Mouse (Mus musculus) CH12.LX (cell line): ENCODE data around the gene Iba57. TPM values are rescaled to one million over a fixed set of nuclear protein-coding genes. Genes with fewer than 3 reads are reported as not detected.

Source experiments
- DNase-seq: peaks from one replicate; pipeline ENCODE4 v3.0.0-alpha.2; 2013; ENCODE audit errors: extremely low read depth
- H3K27ac ChIP-seq: 2 replicates; pipeline ENCODE4 v1.5.1; 2012; ENCODE audit warnings: low read depth, mild to moderate bottlenecking, control low read depth, moderate library complexity; ENCODE audit not compliant: insufficient read depth
- H3K27me3 ChIP-seq: replicated peaks from 2 replicates; pipeline ENCODE3; 2012; ENCODE audit warnings: inconsistent platforms
- H3K36me3 ChIP-seq, 2 experiments: replicated peaks in 1 of 2; 2 replicates each; pipeline versions ENCODE3 to v1.6.1; 2012; ENCODE audit warnings: inconsistent platforms in 1 of 2, low read length in 1 of 2, mild to moderate bottlenecking in 1 of 2, mixed read lengths in 1 of 2, moderate library complexity in 1 of 2; ENCODE audit not compliant: control insufficient read depth in 1 of 2, insufficient read depth in 1 of 2
- H3K4me1 ChIP-seq, 2 experiments: 2 replicates each; pipeline ENCODE4 v1.6.1; 2012; ENCODE audit warnings: inconsistent platforms in 1 of 2, moderate library complexity in 1 of 2; ENCODE audit not compliant: insufficient read depth in 2 of 2, control insufficient read depth in 1 of 2
- H3K4me2 ChIP-seq: 2 replicates; pipeline ENCODE4 v1.6.1; 2012; ENCODE audit warnings: low read depth, mild to moderate bottlenecking, control low read depth; ENCODE audit not compliant: poor library complexity, insufficient read depth, severe bottlenecking
- H3K4me3 ChIP-seq, 3 experiments: fragments of 150-350 bp in 1 of 3; sonication (generic) in 1 of 3; replicated peaks in 1 of 3; 2 replicates each; pipeline versions ENCODE3 to v1.5.1; 2011 to 2012; ENCODE audit warnings: low read depth in 2 of 3, low read length in 2 of 3, mild to moderate bottlenecking in 2 of 3, moderate library complexity in 2 of 3, control low read depth in 1 of 3, improper control_type of control experiment in 1 of 3, inconsistent platforms in 1 of 3, mixed read lengths in 1 of 3; ENCODE audit not compliant: poor library complexity in 1 of 3
- H3K79me2 ChIP-seq: replicated peaks from 2 replicates; pipeline ENCODE4 v1.6.1; 2012; ENCODE audit warnings: mild to moderate bottlenecking, moderate library complexity; ENCODE audit not compliant: control insufficient read depth, poor library complexity, insufficient read depth, severe bottlenecking; ENCODE audit errors: extremely low read depth
- H3K9ac ChIP-seq: 2 replicates; pipeline ENCODE4 v1.6.1; 2012; ENCODE audit warnings: low read depth, mild to moderate bottlenecking, control low read depth, moderate library complexity; ENCODE audit not compliant: insufficient read depth
- H3K9me3 ChIP-seq: replicated peaks from 2 replicates; pipeline ENCODE3; 2012; ENCODE audit warnings: low read length, inconsistent platforms, mixed read lengths
- BHLHE40 ChIP-seq: IDR thresholded peaks from 2 replicates; pipeline ENCODE4 v1.6.1; 2011; ENCODE audit warnings: mild to moderate bottlenecking, low read depth, low read length, improper control_type of control experiment
- CHD1 ChIP-seq: IDR thresholded peaks from 2 replicates; pipeline ENCODE4 v1.6.1; 2012; ENCODE audit warnings: low read depth, low read length, improper control_type of control experiment, inconsistent platforms
- EP300 ChIP-seq: IDR thresholded peaks from 2 replicates; pipeline ENCODE4 v1.6.1; 2011; ENCODE audit warnings: low read length, improper control_type of control experiment
- GABPA ChIP-seq: IDR thresholded peaks from 2 replicates; pipeline ENCODE4 v1.6.1; 2012; ENCODE audit warnings: low read depth, low read length, improper control_type of control experiment, inconsistent platforms; ENCODE audit not compliant: insufficient replicate concordance
- IRF4 ChIP-seq: IDR thresholded peaks from 2 replicates; pipeline ENCODE4 v1.6.1; 2014; ENCODE audit warnings: low read depth, mild to moderate bottlenecking, inconsistent platforms, low read length, improper control_type of control experiment
- MAFK ChIP-seq: IDR thresholded peaks from 2 replicates; pipeline ENCODE4 v1.6.1; 2011; ENCODE audit warnings: low read length, improper control_type of control experiment; ENCODE audit not compliant: insufficient replicate concordance
- MYC ChIP-seq: IDR thresholded peaks from 2 replicates; pipeline ENCODE4 v1.6.1; 2011; ENCODE audit warnings: low read depth, mild to moderate bottlenecking, improper control_type of control experiment, low read length
- NELFE ChIP-seq: IDR thresholded peaks from 2 replicates; pipeline ENCODE4 v1.6.1; 2011; ENCODE audit warnings: low read depth, low read length, improper control_type of control experiment
- POLR2A ChIP-seq: IDR thresholded peaks from 2 replicates; pipeline ENCODE4 v1.6.1; 2011; ENCODE audit warnings: low read depth, mild to moderate bottlenecking, improper control_type of control experiment, low read length
- POLR2AphosphoS2 ChIP-seq: IDR thresholded peaks from 2 replicates; pipeline ENCODE4 v1.6.1; 2011; ENCODE audit warnings: low read depth, low read length, improper control_type of control experiment
- SIN3A ChIP-seq: IDR thresholded peaks from 2 replicates; pipeline ENCODE4 v1.6.1; 2012; ENCODE audit warnings: low read length, improper control_type of control experiment, inconsistent platforms
- SMC3 ChIP-seq: IDR thresholded peaks from 2 replicates; pipeline ENCODE4 v1.6.1; 2011; ENCODE audit warnings: low read depth, low read length, improper control_type of control experiment
- TBP ChIP-seq: conservative IDR thresholded peaks from 2 replicates; pipeline ENCODE4 v1.6.1; 2011; ENCODE audit warnings: low read depth, low read length, improper control_type of control experiment
- USF1 ChIP-seq: IDR thresholded peaks from 2 replicates; pipeline ENCODE4 v1.6.1; 2014; ENCODE audit warnings: low read depth, mild to moderate bottlenecking, inconsistent platforms, low read length, improper control_type of control experiment
- USF2 ChIP-seq: conservative IDR thresholded peaks from 2 replicates; pipeline ENCODE4 v1.6.1; 2011; ENCODE audit warnings: low read depth, low read length, improper control_type of control experiment
- ZC3H11A ChIP-seq: IDR thresholded peaks from 2 replicates; pipeline ENCODE4 v1.6.1; 2012; ENCODE audit warnings: low read depth, mild to moderate bottlenecking, inconsistent platforms, low read length, improper control_type of control experiment
- ZMIZ1 ChIP-seq: IDR thresholded peaks from 2 replicates; pipeline ENCODE4 v1.6.1; 2012; ENCODE audit warnings: low read depth, mild to moderate bottlenecking, inconsistent platforms, low read length, improper control_type of control experiment
- dilution Hi-C: fragments of 300-500 bp; cut with MboI; formaldehyde crosslinking; loops from 2 replicates; pipeline ENCODE4 v1.14.3; 2020; ENCODE audit warnings: low sequenced_read_pairs; ENCODE audit not compliant: extremely low pct_unique_long_range_greater_than_20kb, extremely low pct_ligation_motif_present
- in situ Hi-C: fragments of 300-500 bp; cut with MboI; formaldehyde crosslinking; loops from 3 replicates; pipeline ENCODE4 v1.14.3; 2019; ENCODE audit warnings: low sequenced_read_pairs, low pct_ligation_motif_present, low pct_unique_long_range_greater_than_20kb, mixed read lengths
- polyA plus RNA-seq: library from polyadenylated mRNA; unstranded; fragments of >175 nt; gene quantifications from 2 replicates; pipeline ENCODE4 v1.2.1, GENCODE M21; 2012; ENCODE audit warnings: low read depth; ENCODE audit not compliant: insufficient read length
- total RNA-seq, 2 experiments: library from RNA; depleted of rRNA; stranded (reverse); fragments of 300-350 nt in 1 of 2; fragments of >200 nt in 1 of 2; gene quantifications; 2 replicates each; pipeline ENCODE4 v1.2.3; 2012 to 2014

Gene Iba57
- total and polyA plus RNA-seq, 3 experiments: 4.0 to 7.5 (median 4.6) TPM

DNA sequence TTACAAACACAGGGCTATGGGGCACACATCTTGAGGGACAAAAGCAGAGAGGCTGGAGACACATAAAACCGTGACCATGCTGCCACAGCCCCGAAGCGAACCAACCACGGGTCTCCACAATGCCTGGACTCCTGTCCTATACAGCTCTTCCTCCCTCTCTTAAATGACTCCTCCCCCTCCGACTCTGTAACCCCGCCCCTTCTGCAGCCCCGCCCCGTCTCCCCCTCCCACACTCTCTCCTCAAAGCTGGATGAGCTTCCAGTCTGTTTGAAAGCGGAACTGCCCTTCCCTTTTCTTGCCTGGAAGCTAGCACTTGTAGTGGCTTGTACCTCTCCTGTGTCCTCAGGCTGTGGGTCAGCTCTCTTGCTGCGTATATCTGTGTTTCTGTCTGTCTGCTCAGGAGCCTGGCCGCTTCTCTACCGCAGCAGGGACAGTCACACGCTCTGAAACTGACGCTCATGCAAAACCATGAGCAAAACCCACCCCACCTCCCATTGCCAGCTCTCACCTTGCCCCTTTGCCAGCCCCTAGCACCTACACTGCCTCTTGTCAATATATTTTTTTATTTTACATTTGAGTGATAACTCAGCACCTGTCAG lies 21.7 kb downstream of the Iba57 start:
- Histone ChIP-seq H3K9me3 (peaks cover 6% of the 10 kb centered on the region), H3K9ac (no peak overlapping the region), H3K36me3 (no peaks in the 10 kb centered on the region), H3K4me2 (peak overlapping the region; percentile 38), H3K27ac (no peak overlapping the region), H3K4me1 (peaks cover 0 to 12% of the 10 kb centered on the region in 2 experiments; a peak in 2 of 4 replicates), H3K27me3 (peaks cover 45% of the 10 kb centered on the region), H3K4me3 (peak overlapping the region in 1 of 3 experiments; percentile 33), H3K79me2 (no peaks in the 10 kb centered on the region)
- in situ Hi-C loops: no loop called here
- peak; percentile 12 for DNase-seq
- dilution Hi-C loops: no loop called here
- TF ChIP-seq BHLHE40 (no peak), POLR2A (peak; percentile 33; the same call in 1 of the 2 replicates)

DNA sequence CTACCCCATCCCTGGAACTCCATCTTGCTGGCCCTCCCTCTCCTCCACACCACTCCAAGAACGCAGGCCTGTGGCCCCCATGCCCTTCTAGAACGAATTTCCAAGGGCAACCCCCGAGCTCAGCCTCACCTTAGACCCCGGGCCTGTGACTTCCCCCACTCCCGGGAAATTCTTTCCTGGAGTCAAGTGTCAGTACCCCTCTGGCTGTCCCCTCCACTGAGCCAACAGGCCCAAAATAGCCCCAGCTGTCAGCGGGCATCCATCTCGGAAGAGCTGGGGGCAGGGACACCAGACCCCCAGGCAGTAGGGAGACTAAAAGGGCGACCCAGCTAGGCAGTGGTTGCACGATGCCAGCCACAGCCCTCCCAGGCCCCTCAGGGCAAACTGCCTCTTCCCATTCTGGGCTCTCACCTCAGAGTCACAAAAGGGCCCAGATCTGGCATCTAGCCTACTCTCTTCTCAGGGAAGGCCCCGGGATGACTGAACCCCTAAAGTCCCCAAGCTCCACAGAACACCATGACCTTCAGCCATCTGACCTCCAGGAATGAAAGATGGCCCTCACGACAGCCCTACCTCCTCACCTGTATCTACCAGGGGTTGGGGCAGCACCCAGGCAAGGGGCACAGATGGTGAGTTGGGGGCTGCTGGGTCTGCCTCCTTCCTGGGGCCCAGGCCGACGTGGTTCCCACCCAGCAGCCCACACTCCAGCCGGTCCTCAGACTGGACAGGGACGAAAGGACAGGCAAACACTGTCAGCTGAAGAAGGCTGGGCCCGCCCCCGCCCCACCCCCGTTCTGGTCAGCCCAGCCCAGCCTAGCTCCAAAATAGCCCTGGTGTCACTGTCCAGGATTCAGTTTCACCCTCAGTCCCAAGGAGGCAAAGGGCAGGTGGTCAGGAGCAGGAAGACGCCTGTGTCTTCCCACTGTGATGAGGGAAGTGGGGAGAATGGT lies 24.7 kb downstream of the Iba57 start:
- Histone ChIP-seq H3K4me3 (no peak overlapping the region), H3K36me3 (no peaks in the 10 kb centered on the region), H3K27me3 (peaks cover 37% of the 10 kb centered on the region), H3K4me2 (no peak overlapping the region), H3K4me1 (peaks cover 0 to 15% of the 10 kb centered on the region in 2 experiments; a peak in 2 of 4 replicates), H3K9ac (no peak overlapping the region), H3K79me2 (no peaks in the 10 kb centered on the region), H3K9me3 (peaks cover 26% of the 10 kb centered on the region), H3K27ac (no peak overlapping the region)
- in situ Hi-C loops: loop anchor here (5.0 kb wide), 1 partner anchor 37 kb away; no protein-coding TSS in a partner anchor
- TF ChIP-seq MYC: no peak
- no peak for TF ChIP-seq TBP
- no peak for TF ChIP-seq GABPA
- TF ChIP-seq MAFK: no peak
- TF ChIP-seq BHLHE40: no peak
- TF ChIP-seq SMC3: no peak
- no peak for TF ChIP-seq USF2
- no peak for TF ChIP-seq EP300
- no peak for TF ChIP-seq ZC3H11A
- TF ChIP-seq POLR2A: no peak
- TF ChIP-seq POLR2AphosphoS2: no peak
- TF ChIP-seq USF1: no peak
- no peak for TF ChIP-seq IRF4
- TF ChIP-seq SIN3A: no peak
- TF ChIP-seq NELFE: no peak
- no peak for TF ChIP-seq CHD1
- TF ChIP-seq ZMIZ1: no peak
- DNase-seq: no peak
- dilution Hi-C loops: no loop called here
